Mouse (Mus musculus) ovary, postnatal 14 days (tissue): Measurements from ENCODE around the gene Gm8890.
"Not testable (repeated sequence)": the region's sequence is repeated elsewhere in the genome, so short reads cannot be mapped to it uniquely, and the experiment has no call there.

Experiments
- DNase-seq: peaks from one replicate; pipeline ENCODE4 v3.0.0; 2022; ENCODE audit warnings: low spot score

Gm8890 gene

GRCm38 (mm10) chr5:11255733-11256132 is at the start of gene Gm8890:
Gene Gm8890, plus strand, starts transcription at chr5:11256033.
- not testable (repeated sequence) for DNase-seq

GRCm38 (mm10) chr5:11256221-11256620 is 388 bp downstream of the Gm8890 start:
- not testable (repeated sequence) for DNase-seq
